Mouse (Mus musculus): ENCODE measurements around the gene Zfp335.

GRCm38 (mm10) chr2:164910360-164911061, 1.0 kb downstream of the Zfp335 start:
- no peak for TF ChIP-seq CTCF (IDR thresholded peaks at IDR 0.05; ENCODE audit: low read depth)
- TF ChIP-seq EP300 (IDR thresholded peaks at IDR 0.05; ENCODE audit: low read depth) = no peak

Measured in liver, embryonic 14.5 days (tissue).